Mouse (Mus musculus): Measurements from ENCODE around the gene Ifitm10.
A peak's percentile ranks its signal among the peaks of the same experiment; 100 is the strongest.
"Not testable (repeated sequence)": the region's sequence is repeated elsewhere in the genome, so short reads cannot be mapped to it uniquely, and the experiment has no call there.

The Ifitm10 gene

GRCm38 (mm10) chr7:142368856-142369255 is 4.7 kb downstream of the Ifitm10 start:
- DNase-seq (ENCODE audit: low spot score): no peak

- DNase-seq (ENCODE audit: low spot score): no peak
These were observed 10.4 kb downstream of the Ifitm10 start for GRCm38 (mm10) chr7:142363107-142363506.

- DNase-seq (ENCODE audit: low spot score): no peak
These were observed 12.8 kb downstream of the Ifitm10 start for GRCm38 (mm10) chr7:142360743-142361142.

GRCm38 (mm10) chr7:142359129-142359528 is 14.4 kb downstream of the Ifitm10 start:
- DNase-seq (ENCODE audit: low spot score): no peak

GRCm38 (mm10) chr7:142357566-142357965 is 16.0 kb downstream of the Ifitm10 start:
- DNase-seq (ENCODE audit: low spot score): no peak

- peak; percentile 41 for DNase-seq (ENCODE audit: low spot score)
These were observed 18.8 kb downstream of the Ifitm10 start for GRCm38 (mm10) chr7:142354661-142355233.

GRCm38 (mm10) chr7:142353854-142354253 is 19.7 kb downstream of the Ifitm10 start:
- DNase-seq (ENCODE audit: low spot score): peak; percentile 46

- no peak for DNase-seq (ENCODE audit: low spot score)
These were observed 22.0 kb downstream of the Ifitm10 start for GRCm38 (mm10) chr7:142351569-142351968.

- DNase-seq (ENCODE audit: low spot score): no peak
These were observed 24.1 kb downstream of the Ifitm10 start for GRCm38 (mm10) chr7:142349308-142349961.

- DNase-seq (ENCODE audit: low spot score): no peak
These were observed 26.0 kb downstream of the Ifitm10 start for GRCm38 (mm10) chr7:142347542-142347941.

- DNase-seq (ENCODE audit: low spot score): no peak
These were observed 31.3 kb downstream of the Ifitm10 start for GRCm38 (mm10) chr7:142342247-142342640.

GRCm38 (mm10) chr7:142341564-142342246 is 31.8 kb downstream of the Ifitm10 start:
- DNase-seq (ENCODE audit: low spot score): no peak

- DNase-seq (ENCODE audit: low spot score): peak; percentile 43
These were observed 33.1 kb downstream of the Ifitm10 start for GRCm38 (mm10) chr7:142340269-142340970.

- no peak for DNase-seq (ENCODE audit: low spot score)
These were observed 38.4 kb downstream of the Ifitm10 start for GRCm38 (mm10) chr7:142335151-142335550.

GRCm38 (mm10) chr7:142334246-142334645 is 39.3 kb downstream of the Ifitm10 start:
- peak; percentile 78 for DNase-seq (ENCODE audit: low spot score)

- DNase-seq (ENCODE audit: low spot score): not testable (repeated sequence)
These were observed 40.8 kb downstream of the Ifitm10 start for GRCm38 (mm10) chr7:142332741-142333140.

GRCm38 (mm10) chr7:142331281-142331680 is 42.3 kb downstream of the Ifitm10 start:
- no peak for DNase-seq (ENCODE audit: low spot score)

- DNase-seq (ENCODE audit: low spot score): no peak
These were observed 43.3 kb downstream of the Ifitm10 start for GRCm38 (mm10) chr7:142330271-142330724.

GRCm38 (mm10) chr7:142328507-142328906 is 45.0 kb downstream of the Ifitm10 start:
- DNase-seq (ENCODE audit: low spot score): no peak

- no peak for DNase-seq (ENCODE audit: low spot score)
These were observed 46.7 kb downstream of the Ifitm10 start for GRCm38 (mm10) chr7:142326714-142327445.

- DNase-seq (ENCODE audit: low spot score): no peak
These were observed 50.0 kb downstream of the Ifitm10 start for GRCm38 (mm10) chr7:142323396-142324117.
